Mouse (Mus musculus) C2C12 (cell line): ENCODE data around the gene Hmgb1. TPM values are rescaled to one million over a fixed set of nuclear protein-coding genes. Genes with fewer than 3 reads are reported as not detected.

Experiments
- H3K27me3 ChIP-seq: one replicate; pipeline ENCODE4 v1.6.1; 2011; ENCODE audit not compliant: control insufficient read depth, insufficient read depth, insufficient read length
- H3K36me3 ChIP-seq: one replicate; pipeline ENCODE4 v1.6.1; 2011; ENCODE audit not compliant: control insufficient read depth, insufficient read depth
- H3K4me3 ChIP-seq: one replicate; pipeline ENCODE4 v1.5.1; 2011; ENCODE audit warnings: mild to moderate bottlenecking, control low read depth; ENCODE audit not compliant: poor library complexity, insufficient read depth, severe bottlenecking
- H3K79me2 ChIP-seq: one replicate; pipeline ENCODE4 v1.6.1; 2011; ENCODE audit not compliant: control insufficient read depth, insufficient read depth
- H3K79me3 ChIP-seq: one replicate; pipeline ENCODE4 v1.6.1; 2011; ENCODE audit warnings: low read depth, control low read depth
- H3ac ChIP-seq: one replicate; pipeline ENCODE3; 2011; ENCODE audit warnings: low read depth; ENCODE audit not compliant: control insufficient read depth, insufficient read length
- CEBPB ChIP-seq: IDR thresholded peaks from one replicate; pipeline ENCODE4 v1.6.1; 2011; ENCODE audit warnings: low read depth, mild to moderate bottlenecking, control low read depth, moderate library complexity
- CTCF ChIP-seq: IDR thresholded peaks from one replicate; pipeline ENCODE4 v1.5.1; 2011; ENCODE audit not compliant: control insufficient read depth, insufficient read depth, insufficient read length
- FOSL1 ChIP-seq: IDR thresholded peaks from one replicate; pipeline ENCODE4 v1.8.0; 2011; ENCODE audit warnings: mild to moderate bottlenecking, low read length; ENCODE audit not compliant: poor library complexity, insufficient read depth, severe bottlenecking
- MAX ChIP-seq: IDR thresholded peaks from one replicate; pipeline ENCODE4 v1.6.1; 2011; ENCODE audit warnings: mild to moderate bottlenecking, control low read depth
- MYOD1 ChIP-seq: IDR thresholded peaks from one replicate; pipeline ENCODE4 v1.6.1; 2011; ENCODE audit warnings: low read depth; ENCODE audit not compliant: control insufficient read depth, insufficient read length
- MYOG ChIP-seq: IDR thresholded peaks from one replicate; pipeline ENCODE4 v1.6.1; 2011; ENCODE audit not compliant: control insufficient read depth, insufficient read length; ENCODE audit errors: extremely low read depth
- USF1 ChIP-seq: IDR thresholded peaks from one replicate; pipeline ENCODE4 v1.6.1; 2011; ENCODE audit warnings: low read depth, mild to moderate bottlenecking, control low read depth, moderate library complexity
- polyA plus RNA-seq: library from polyadenylated mRNA; unstranded; fragments of >200 nt; fragmentation: generic; extraction: Trizol; gene quantifications from one replicate; pipeline ENCODE4 v1.2.1, GENCODE M21; 2012; ENCODE audit warnings: missing spikeins

Hmgb1 gene
- polyA plus RNA-seq, 1 experiment, result 185 TPM

- Histone ChIP-seq H3K27me3 (no peaks in the 10 kb centered on the region), H3ac (no peak overlapping the region), H3K79me2 (peaks cover 39% of the 10 kb centered on the region), H3K79me3 (peaks cover 23% of the 10 kb centered on the region), H3K4me3 (no peak overlapping the region), H3K36me3 (peaks cover 33% of the 10 kb centered on the region)
- no peak for TF ChIP-seq MAX
- no peak for TF ChIP-seq FOSL1
- no peak for TF ChIP-seq CTCF
- no peak for TF ChIP-seq CEBPB
- TF ChIP-seq MYOG, result no peak
These were observed 134.9 kb downstream of the Hmgb1 start for GRCm38 (mm10) chr5:149049435-149049834.

DNA sequence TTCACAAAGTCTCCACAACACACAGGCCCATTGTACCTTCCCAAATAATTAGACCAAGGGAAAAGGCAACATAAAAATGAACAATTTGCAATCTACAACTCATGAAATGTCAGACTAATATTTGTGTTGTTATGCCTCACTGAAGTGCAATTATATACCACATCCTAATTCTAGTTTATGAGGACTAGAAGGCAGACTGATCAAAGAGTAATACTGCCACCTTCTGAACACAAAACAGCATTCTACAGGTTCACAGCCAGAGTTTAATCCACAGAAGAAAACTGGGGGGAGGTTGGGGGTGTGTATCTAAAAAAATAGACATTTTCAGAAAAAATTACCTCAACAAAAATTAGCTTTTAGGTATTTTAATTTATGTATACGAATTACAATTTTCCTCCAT is 135.3 kb downstream of the Hmgb1 start:
- TF ChIP-seq CTCF, result no peak
- no peak for TF ChIP-seq MYOD1
- TF ChIP-seq USF1, result no peak
- no peak for TF ChIP-seq CEBPB
- no peak for TF ChIP-seq FOSL1
- Histone ChIP-seq H3K4me3 (no peak overlapping the region), H3K79me2 (peaks cover 39% of the 10 kb centered on the region), H3K27me3 (no peaks in the 10 kb centered on the region), H3ac (no peak overlapping the region), H3K36me3 (peaks cover 33% of the 10 kb centered on the region), H3K79me3 (peaks cover 23% of the 10 kb centered on the region)

DNA sequence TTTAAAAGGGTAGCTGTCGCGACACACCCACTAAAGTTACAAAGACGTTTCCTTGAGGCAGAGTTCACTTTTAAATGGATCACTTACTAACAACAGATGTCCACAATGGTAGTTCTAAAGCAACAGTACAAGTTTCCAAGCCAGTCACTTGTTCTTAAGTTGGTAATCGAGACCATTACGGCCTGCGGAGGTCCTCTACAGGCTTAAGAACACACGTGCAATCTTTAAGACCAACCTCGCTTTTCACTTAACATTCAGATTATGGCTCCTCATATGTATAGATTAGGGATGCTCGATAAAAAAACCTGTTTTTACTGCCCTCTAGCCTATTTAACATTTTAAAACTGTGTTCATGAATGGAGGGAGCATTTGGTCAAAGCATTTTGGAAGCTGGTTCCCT is 137.6 kb downstream of the Hmgb1 start:
- H3K36me3 ChIP-seq, result peaks cover 33% of the 10 kb centered on the region
- H3K27me3 ChIP-seq, result no peaks in the 10 kb centered on the region
- peaks cover 23% of the 10 kb centered on the region for H3K79me3 ChIP-seq
- TF ChIP-seq MYOD1, result no peak
- no peak overlapping the region for H3K4me3 ChIP-seq
- H3ac ChIP-seq, result no peak overlapping the region
- peaks cover 30% of the 10 kb centered on the region for H3K79me2 ChIP-seq

DNA sequence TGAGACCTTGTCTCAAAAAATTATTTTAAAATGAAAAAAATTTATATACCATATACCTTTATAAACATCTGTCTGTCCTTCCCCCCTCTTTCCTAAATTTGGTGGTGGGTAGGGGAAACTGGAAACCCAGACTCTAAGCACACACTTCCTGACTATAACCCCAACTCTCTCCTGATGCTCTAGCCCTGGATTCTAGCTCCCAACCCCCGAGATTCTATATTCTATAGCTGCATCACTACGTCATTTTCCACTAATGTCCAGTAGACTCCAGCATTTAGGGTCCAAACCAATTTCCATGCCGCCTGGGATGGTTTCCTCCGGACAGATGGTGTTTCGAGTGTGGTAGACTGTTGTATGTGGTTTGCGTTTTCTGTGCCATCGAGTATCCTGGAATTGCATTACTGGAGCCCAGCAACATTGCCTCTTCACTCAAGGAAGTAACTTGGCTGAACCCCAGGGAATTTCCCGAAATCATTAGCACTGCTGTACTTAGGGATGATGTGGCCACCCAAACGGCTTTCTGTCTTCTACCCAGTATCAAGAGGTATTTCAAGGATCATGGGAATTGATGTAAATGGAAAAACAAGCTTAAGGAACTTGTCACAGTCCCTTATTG is 138.7 kb downstream of the Hmgb1 start:
- Histone ChIP-seq H3K4me3 (no peak overlapping the region), H3K79me2 (peaks cover 19% of the 10 kb centered on the region), H3ac (no peak overlapping the region), H3K36me3 (peaks cover 33% of the 10 kb centered on the region), H3K27me3 (no peaks in the 10 kb centered on the region), H3K79me3 (peaks cover 17% of the 10 kb centered on the region)
- TF ChIP-seq MYOD1 (no peak), MYOG (no peak), CTCF (no peak), USF1 (no peak), CEBPB (no peak), MAX (no peak), FOSL1 (no peak)

DNA sequence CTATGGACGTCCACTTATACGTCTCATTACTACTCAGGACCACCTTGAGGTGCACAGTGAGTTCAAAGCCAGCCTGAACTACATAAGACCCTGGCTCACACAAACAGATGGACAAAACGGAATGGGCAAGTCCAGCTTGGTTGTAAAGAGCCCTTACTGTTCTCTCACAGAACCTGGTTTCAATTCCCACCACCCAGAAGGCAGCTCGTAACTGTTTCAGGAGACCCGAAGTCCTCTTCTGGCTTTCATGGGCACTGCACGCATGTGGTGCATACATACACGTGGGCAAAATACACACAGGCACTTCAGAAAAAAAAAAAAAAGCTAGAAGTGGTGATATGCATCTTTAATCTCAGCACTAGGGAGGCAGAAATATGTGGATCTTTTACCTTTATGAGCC is 139.2 kb downstream of the Hmgb1 start:
- Histone ChIP-seq H3K79me3 (peaks cover 13% of the 10 kb centered on the region), H3ac (no peak overlapping the region), H3K36me3 (peaks cover 29% of the 10 kb centered on the region), H3K27me3 (no peaks in the 10 kb centered on the region), H3K4me3 (no peak overlapping the region), H3K79me2 (peaks cover 14% of the 10 kb centered on the region)
- TF ChIP-seq CEBPB (no peak), MYOD1 (no peak), FOSL1 (no peak), MYOG (no peak), USF1 (no peak), CTCF (no peak), MAX (no peak)

DNA sequence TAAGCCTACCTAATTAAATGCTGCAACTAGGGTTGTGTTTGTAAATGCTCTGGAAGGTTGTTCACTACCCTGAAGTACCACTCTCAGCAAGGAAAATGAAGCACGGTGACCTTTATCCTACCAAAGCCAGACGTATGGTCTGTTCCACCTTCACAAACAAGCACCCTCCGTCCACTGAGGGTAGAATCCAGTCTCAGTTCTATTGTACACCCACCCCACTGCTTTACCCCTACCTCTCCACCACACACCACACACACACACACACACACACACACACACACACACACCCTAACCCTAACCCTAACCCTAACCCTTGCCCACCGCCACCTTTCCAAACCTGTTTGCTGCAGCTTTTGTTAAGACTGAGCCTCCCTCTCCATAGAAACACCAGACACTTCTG is 140.2 kb downstream of the Hmgb1 start:
- no peaks in the 10 kb centered on the region for H3K27me3 ChIP-seq
- H3K79me3 ChIP-seq, result peaks cover 4% of the 10 kb centered on the region
- TF ChIP-seq USF1 (no peak), MYOG (no peak), CTCF (no peak), CEBPB (no peak), MAX (no peak), MYOD1 (no peak), FOSL1 (no peak)
- no peak overlapping the region for H3ac ChIP-seq
- H3K4me3 ChIP-seq, result no peak overlapping the region
- peaks cover 19% of the 10 kb centered on the region for H3K36me3 ChIP-seq
- H3K79me2 ChIP-seq, result peaks cover 4% of the 10 kb centered on the region
